Mouse (Mus musculus): ENCODE results near the gene Odf2l.

Odf2l gene

DNA sequence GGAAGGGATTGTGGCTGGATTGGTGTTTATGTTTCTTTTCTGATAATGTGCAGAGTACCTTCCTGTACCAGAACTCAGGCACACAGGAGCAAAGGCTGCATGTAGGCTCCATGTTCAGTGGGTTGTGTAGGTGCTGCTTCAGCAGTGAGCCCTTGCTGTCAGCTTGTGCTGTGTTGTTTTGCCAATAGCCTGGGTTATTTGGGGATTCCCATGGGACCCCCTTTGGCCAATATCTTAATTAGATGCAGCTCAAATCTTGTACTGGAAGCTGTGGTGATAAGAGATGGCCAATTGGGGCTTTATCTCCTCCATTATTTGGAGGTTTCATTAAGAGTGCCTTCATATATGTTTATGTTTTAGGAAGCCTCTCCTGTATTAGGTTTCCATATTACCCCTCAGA lies 24.5 kb downstream of the Odf2l start:
- no peak for DNase-seq

DNA sequence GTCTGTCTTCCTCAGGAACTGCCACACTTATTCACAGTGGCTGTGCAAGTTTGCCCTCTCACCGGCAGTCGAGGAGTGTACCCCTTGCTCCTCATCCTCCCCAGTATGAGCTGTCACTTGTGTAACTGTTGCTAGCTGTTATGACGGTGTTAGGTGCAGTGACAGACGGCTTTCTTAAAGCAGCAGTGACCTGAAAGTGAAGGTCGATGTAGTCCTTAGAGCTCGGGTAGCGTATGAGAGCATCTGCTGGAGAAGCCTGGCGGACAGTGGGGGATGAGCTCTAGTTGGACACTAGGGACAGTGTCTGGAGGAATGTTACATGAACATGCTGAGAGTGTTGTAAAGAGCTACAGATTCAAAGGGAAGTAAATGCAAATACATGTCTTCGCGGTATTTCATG lies 25.5 kb downstream of the Odf2l start:
- no peak for DNase-seq

DNA sequence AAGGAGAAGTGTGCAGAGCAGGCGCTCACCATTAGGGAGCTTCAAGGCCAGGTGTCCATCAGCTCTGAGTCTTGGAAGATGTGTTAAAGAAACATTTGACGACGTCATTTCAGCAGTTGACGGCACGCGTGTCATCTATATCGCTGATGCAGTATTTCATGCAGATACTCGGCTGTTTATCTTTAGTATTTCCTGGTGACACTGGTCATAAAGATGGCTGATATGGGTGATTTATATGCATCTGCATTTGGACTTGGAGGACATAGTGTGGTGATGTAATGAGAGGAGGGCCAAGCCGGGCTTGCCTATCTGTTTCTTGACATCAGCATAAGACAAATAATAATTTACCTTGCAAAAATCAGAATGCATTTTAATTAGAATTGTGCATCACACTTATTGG lies 28.5 kb downstream of the Odf2l start:
- DNase-seq, result no peak

DNA sequence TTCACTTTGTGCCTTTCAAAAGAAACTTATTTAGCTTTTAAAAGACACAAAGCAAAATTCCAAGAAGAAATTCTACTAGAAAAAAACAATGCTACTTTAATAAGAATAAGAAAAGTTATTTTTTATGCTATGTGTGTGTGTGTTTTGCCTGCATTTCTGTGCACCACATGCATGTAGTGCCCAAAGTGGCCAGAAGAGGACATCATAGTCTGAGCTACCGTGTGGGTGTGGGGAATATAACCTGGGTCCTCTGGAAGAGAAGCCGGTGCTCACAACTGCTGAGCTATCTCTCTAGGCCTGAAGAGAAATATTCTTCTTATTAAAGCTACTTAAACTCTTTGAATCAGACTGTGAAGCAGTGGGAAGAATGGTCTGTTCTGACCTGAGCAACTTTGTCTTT lies 29.1 kb downstream of the Odf2l start:
- DNase-seq, result no peak

DNA sequence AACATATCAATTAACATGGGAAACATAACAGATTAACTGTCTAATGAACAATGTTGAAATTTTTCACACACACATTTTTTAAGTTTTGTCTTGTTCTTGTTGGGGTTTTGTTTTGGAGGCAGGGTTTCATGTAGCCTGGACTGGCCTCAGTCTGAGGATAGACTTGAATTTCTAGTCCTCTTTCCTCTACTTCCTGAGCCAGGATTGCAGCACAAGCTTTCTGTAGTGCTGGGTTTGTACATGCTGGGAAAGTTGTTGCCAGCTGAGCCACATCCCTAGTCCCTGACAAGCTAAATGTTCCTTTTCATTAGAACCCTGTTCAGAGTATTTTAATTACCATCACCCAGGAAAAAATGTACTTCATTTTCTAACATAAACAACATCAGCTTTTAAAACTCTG lies 29.6 kb downstream of the Odf2l start:
- no peak for DNase-seq

DNA sequence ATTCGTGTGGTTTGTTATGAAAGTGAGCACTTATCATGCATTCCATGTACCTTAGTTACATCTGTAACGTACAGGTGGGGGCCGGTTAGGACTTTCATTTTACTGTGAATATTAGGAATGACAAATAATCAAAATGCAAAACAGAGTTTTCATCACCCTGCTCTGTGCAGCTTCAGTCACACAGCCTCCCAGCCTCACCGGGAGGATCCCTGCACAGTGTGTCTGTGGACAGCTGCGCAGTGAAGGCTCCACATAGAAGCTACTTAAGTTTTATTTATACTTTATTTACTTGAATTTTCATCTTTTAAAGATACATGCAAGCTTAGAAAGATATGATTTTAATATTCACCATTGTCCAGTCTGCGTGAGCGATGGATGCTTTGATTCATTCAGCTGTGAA lies 32.7 kb downstream of the Odf2l start:
- DNase-seq, result no peak

DNA sequence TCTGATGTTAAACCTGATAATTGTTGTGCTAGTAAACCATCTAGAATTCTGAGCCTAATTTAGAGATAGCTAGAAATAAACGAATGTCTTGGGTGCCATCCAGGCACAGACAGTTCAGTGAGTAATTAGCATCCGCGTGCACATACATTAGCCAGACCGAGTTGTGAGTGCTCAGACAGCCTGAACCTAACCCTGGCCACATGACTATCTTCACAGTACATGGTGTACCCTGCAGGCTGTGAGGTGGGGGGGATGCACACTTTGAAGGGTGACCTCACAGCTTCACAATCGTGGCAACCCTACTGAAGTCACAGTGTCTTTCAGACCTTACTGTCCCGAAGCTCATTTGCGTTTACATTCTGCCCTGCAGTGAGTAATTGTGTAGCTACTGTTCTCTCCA lies 33.5 kb downstream of the Odf2l start:
- no peak for DNase-seq

DNA sequence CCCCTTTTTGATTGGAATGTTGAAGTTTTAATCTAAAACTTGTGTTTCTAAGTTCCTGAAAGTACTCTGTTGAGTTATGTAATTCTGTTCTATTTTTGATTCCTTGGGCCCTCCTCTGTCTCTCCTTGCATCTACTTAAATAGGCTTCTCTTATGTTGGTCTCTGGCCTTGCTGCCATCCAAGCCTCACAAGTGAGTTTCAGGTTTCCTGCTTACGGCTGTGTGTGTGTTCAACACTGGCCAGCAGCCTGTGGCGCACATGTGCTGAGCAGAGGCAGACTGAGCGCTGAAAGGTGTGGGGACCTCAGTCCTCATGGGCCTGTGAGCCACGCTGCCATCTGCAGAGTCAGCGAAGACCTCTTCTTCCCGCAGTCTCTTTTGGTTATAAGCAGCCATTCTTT lies 38.5 kb downstream of the Odf2l start:
- DNase-seq, result no peak

DNA sequence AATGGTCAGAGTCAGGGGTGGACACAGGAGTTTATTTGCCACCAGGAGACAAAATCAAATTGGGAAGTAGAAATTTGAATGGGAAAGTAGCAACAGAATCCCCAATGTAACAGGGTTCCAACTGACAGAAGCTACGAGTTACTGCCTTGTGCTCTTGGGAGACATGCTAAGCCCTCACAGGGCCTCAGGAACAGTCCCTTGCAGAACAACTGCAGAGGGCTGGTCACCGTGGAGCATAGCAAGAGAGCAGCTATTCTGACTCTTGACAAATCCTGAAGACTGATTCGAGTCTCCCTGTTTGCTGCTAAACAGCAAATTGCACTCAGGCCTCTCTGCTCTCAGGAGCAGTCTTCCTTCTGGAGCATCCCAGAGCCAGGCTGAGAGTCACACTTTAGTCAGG lies 40.1 kb downstream of the Odf2l start:
- no peak for DNase-seq

DNA sequence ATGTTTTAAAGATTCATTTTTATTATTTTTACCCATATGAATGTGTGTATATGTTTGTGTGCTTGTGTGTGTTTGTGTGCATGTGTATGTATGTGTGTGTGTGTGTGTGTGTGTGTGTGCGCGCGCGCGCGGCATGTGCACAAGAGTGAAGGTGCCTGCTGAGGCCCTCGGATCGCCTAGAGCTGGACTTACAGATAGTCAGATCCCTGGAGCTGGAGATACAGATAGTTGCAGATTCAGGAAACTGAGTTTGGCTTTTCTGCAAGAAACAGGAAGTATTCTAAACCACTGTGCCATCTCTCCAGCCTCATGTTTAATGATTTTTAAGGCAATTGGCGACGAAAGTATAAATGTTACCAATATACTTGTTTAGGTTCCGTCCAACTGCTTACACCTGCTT lies 48.4 kb downstream of the Odf2l start:
- DNase-seq, result no peak

DNA sequence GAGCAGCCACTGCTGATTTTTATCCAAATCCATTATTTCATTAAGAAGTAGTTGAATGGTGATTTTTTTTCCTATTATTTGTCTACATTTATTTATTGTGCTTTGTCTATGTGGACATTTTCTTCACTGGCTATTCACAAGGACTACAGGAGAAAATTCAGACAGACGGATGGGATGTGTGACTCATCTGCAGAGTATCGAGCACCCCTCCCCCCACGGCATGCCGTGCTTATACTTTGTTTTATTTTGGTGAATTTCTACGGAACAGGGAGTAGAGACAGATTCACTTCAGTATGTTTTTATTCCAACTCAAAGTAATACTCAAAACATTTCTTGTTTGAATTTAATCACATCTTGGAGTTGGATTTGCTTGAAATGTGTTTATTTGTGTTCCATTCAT lies 49.4 kb downstream of the Odf2l start:
- no peak for DNase-seq

DNA sequence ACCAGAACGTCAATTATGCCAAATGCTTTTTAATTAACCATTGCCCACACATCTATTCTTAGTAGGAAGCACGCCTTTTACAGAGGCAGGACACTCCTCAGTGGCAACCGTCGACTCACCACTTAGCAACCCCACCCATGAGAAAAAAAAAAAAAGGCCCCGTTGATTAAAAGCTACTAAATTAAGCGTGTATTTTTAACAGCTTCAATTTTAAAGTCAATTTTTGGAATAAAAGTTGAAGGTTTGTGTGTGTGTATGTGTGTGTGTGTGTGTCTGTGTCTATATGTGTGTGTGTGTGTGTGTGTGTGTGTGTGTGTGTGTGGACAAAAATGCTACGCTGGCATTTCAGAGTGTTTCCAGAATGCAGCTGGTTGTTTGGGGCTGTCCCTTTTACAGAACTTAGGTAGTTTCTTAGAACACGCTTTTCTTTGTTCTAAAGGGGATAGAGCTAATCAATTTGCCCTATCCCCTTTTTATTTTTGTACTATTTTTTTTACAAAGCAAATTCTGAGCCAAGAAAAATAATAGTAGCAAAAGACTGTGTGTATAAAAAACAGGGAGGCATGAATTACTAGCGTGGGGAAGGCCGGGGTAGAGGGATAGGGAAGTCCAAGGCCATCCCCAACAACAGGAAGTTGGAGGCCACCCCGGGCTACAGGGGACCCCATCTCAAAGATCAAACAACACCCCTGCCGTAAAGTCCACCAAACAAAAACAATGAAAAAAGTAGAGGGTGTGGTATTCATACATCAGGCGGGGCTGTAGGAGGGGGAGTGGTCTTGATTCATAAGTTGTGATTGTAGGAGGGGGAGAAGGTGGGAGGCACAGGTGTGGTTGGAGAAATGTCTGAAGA lies 50.7 kb downstream of the Odf2l start:
- no peak for DNase-seq

DNA sequence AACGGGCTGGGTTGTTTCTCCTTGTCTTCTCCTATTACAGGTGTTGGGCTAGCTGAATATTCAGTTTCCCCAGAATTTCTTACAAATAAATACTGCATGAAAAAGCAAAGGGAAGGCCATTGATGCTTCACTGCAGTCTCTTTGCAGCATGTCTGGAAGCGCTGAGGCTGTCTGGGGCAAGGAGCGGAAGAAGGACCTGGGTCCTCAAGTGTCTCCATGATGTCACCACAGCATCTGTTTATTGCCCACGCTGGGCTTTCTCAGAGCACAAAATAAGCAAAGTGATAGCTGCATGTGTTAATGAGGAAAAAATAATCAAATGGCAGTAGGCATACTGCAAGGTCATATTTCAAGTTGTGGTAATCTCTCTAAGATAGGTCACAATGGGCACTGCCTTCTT lies 51.6 kb downstream of the Odf2l start:
- DNase-seq, result no peak

DNA sequence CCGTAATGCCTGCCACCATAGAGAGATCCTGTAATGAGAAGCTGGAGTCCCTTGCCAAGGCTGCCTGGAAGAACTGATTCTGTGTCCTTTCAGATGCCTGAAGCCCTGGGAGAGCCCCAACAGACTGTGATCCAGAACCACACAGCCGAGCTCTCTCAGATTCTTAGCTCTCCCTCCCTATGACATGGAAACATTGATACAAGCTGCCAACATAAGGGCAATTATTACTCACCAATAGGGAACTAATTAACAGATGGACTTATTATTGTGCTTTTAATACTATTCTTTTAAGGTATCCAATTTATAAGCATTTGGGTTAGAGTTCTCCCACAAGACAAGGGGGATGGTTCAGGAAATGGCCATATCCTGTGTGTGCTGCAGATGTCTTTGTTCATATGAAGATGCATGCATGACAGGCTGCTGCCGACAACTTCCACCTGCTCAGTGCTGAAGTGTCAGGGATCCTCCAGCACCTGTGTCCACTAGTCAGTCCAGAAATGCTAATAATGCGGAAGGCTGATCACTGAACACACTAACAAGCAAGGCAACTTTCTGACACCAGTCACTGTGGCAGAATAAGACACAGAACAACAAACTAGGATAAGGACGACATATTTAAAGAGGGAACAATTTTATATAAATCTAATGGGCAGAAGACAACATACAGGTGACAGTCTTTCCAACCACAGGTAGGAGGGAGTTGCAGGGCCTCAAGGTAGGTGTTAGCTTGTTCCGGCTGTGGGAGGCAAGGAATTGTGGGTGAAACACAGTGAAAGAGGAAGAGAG lies 52.4 kb downstream of the Odf2l start:
- no peak for DNase-seq

DNA sequence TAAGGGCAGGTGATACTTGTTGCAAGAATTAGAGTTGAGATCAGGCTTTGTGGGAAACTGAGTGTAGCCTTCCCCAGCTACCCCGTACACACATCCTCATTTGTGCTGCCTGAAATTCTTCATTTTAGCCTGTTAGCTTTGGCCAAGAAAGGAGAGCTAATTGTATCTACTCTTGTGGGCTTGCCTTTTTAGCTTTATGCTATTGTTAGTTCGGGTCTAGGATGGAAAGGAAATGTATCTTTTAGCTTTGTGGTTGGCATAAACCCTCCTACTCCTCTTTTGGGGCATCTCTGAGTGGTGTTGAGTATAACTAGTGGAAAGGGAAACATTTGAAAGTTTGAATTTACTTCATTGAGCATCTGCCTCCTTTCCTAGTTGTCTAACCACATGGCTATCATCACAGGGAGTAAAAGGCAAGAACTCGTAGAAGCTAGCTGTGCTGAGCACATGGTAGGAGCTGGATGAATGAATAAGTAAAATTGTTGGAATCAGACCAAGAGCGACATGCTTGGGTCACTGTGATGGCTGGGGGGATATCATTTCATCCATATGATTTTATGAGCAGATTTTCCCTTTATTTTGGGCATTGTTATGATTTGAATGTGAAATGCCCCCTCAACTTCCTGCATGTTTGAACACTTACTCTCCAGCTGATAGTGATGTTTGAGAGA lies 53.1 kb downstream of the Odf2l start:
- DNase-seq, result no peak

DNA sequence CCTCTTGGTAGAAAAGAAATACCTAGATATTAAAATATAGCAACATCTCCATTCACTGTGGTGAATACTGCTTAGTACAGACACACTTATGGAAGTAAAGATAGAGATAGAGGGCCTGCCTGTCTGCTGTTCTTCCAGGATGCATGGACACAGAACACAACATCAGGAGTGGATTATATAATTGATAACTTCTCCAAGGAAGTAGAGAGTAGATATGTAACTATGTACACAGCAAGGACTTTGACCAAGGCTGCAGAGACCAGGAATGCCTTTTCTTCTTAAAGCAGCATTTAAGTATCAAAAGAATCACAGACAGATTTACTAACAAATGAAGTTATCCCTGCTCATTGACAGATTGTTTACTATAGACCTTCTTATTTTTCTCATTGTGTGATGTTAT lies 66.3 kb downstream of the Odf2l start:
- no peak for DNase-seq

DNA sequence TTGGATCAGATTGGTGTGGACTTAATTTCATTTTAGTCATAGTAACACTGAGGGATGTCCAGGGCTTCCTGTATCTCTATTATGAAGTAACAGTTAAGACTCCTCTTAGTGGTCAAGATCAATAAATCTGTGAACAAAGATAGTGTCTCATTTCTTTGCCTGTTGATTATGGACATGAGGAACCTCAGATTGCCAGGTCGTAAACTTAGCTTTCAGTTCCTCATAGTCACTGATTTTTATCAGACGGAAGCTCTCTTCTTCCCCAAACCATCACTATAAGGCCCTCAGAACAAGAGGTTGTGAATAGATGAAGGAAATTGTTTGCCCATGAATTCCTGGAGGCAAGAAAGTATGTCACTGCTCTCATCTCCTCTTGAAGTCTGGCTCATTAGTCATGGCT lies 73.6 kb downstream of the Odf2l start:
- no peak for DNase-seq

DNA sequence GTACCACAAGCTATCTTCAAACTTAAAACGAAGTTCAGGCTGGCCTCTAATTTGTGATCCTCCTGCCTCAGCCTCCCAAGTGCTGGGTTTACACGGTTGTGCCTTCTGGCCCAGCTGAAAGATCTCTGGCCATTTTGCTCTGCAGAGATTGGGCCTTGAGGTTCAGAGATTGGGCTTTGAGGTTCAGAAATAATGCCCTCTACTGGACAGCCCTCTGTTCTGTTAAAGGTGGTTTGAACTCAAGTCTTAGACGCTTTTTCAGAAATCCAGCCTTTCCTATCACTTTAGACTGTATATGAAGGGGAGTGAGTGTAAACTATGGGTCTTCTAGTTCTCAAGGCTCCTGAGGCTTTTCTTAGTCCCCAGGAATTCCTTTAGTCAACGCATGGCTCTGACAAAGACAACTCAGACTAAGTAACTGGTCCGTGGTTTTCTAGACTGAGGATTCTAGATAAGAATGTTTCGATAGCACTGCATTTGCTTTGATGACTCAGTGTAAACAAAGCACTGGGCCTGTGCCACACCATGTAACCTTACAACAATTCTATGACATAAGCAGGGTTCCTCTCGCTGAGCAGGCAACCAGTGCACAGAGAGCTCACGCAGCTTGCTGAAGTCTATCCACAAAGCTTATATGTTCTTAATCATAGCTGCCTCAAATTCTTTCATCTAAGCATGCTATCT lies 77.0 kb downstream of the Odf2l start:
- DNase-seq, result no peak

DNA sequence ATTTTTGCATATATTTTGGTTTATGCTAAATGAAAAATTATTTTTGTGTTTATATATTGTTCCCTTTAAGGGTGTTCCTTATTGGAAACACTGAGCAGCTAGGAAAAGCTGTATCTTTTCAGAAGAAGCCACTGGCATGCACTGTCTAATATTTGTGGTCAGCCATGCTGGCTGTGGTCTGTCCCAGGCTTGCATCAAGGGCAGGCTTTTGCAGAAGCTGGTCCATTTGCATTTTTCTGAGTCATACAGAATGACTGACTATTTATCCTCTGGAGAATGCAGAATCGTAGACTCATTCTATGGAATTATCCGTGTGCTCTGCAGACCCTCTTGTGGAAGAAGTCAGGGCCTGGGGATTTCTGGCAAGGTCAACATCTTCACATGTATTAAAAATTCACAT lies 79.7 kb downstream of the Odf2l start:
- no peak for DNase-seq
